Mouse (Mus musculus) neural tube, postnatal 0 days (tissue): ENCODE results near the gene Ccnd2. TPM values are rescaled to one million over a fixed set of nuclear protein-coding genes. Genes with fewer than 3 reads are reported as not detected.

ENCODE experiments used
- polyA plus RNA-seq: library from polyadenylated mRNA; unstranded; fragments of >200 nt; fragmentation: Nextera tagmentation; extraction: Ambion mirVana; gene quantifications from 2 replicates; pipeline ENCODE4 v1.2.1, GENCODE M21; 2015

The Ccnd2 gene
- polyA plus RNA-seq: 145 and 159 TPM in 2 replicates

GRCm38 (mm10) chr6:127152106-127152951, at the start of gene Ccnd2:
Gene Ccnd2 (minus strand): TSS chr6:127152193.

GRCm38 (mm10) chr6:127109402-127109930, 42.5 kb downstream of the Ccnd2 start, which contains the start of gene Tigar:
Gene Tigar (minus strand): TSS chr6:127109557.

Other genes with a start within 250 kb of the Ccnd2 start
- gene Dyrk4, start 230.4 kb downstream of the Ccnd2 start, polyA plus RNA-seq: 0.19 and 0.29 TPM in 2 replicates
- 6.1 and 9.2 TPM in 2 replicates for gene Rad51ap1, start 212.6 kb downstream of the Ccnd2 start, polyA plus RNA-seq
- 27.6 and 32.8 TPM in 2 replicates for gene D6Wsu163e, start 212.2 kb downstream of the Ccnd2 start, polyA plus RNA-seq
- 0.03 TPM in 1 of 2 replicates, not detected in the other for gene Fgf6, start 136.6 kb downstream of the Ccnd2 start, polyA plus RNA-seq
- gene Fgf23, start 79.3 kb downstream of the Ccnd2 start, polyA plus RNA-seq: 0.40 and 0.57 TPM in 2 replicates
- gene Tigar, start 42.6 kb downstream of the Ccnd2 start, polyA plus RNA-seq: 4.9 and 7.2 TPM in 2 replicates